Mouse (Mus musculus) erythroblast, embryonic 14.5 days (primary cell): ENCODE results near the gene Chchd1.

Experiments
- GATA1 ChIP-seq: IDR thresholded peaks from 2 replicates; pipeline ENCODE4 v1.6.1; 2012; ENCODE audit warnings: low read length, inconsistent platforms, mixed read lengths
- TAL1 ChIP-seq: IDR thresholded peaks from 3 replicates; pipeline ENCODE4 v1.6.1; 2012; ENCODE audit warnings: low read length, inconsistent platforms, mixed read lengths

GRCm38 (mm10) chr14:20753792-20754191 is 51.0 kb downstream of the Chchd1 start:
- TF ChIP-seq GATA1 (no peak), TAL1 (no peak)
